9 mouse cellular contexts compared by ENCODE assay signal in genomic region chr13:34134276-34134675, GRCm38 (mm10). TPM values are rescaled to one million over a fixed set of nuclear protein-coding genes. Genes with fewer than 3 reads are reported as not detected.
DNase-seq lines count a peak whose midpoint lies in the region; ATAC-seq and TF ChIP-seq lines count a peak whose summit lies in the region.
"Had no signal": no experiment of that assay in that cellular context is flagged by ENCODE, and none has a peak within 500 bp of the region (broad histone marks: within the 10 kb centered on the region; RNA-seq: fewer than 3 reads in every experiment).

No protein-coding gene starts in this region.

- H3K4me1 ChIP-seq in heart, embryonic 10.5 days = peaks cover 33% of the 10 kb centered on the region
- H3K4me1 ChIP-seq in lung, postnatal 0 days (ENCODE audit: insufficient read depth, low read depth, low read length) = 0 out of 2 replicates have a peak, but pooled peaks cover 10% of the 10 kb centered on the region

- no peaks in the 10 kb centered on the region for H3K36me3 ChIP-seq in heart, embryonic 10.5 days
- no peaks in the 10 kb centered on the region for H3K36me3 ChIP-seq in lung, postnatal 0 days (ENCODE audit: insufficient read depth, low read length)

- WGBS in heart, embryonic 10.5 days = 67% methylated on average over 7 of the region's 7 CpGs
- WGBS in lung, postnatal 0 days = 78% methylated on average over 7 of the region's 7 CpGs

- peak; percentile 7 for DNase-seq in retina, postnatal 1 day
- no peak for DNase-seq in retina, embryonic 14.5 days (ENCODE audit: low spot score)
- peak; percentile 65 to 82 for DNase-seq in frontal cortex, postnatal 36 days (ENCODE audit: low spot score in 2 of 2)
- DNase-seq in left cerebral cortex, postnatal 36 days (ENCODE audit: low spot score in 2 of 2) = peak; percentile 60 to 71
- peak; percentile 61 to 85 for DNase-seq in right cerebral cortex, postnatal 36 days (ENCODE audit: low spot score in 2 of 2)
- DNase-seq in heart, embryonic 10.5 days (ENCODE audit: low spot score) = no peak
- no peak for DNase-seq in adrenal gland, adult 18-20 months (ENCODE audit: low spot score in 2 of 2)
- DNase-seq in lung, postnatal 0 days (ENCODE audit: low spot score) = no peak
- DNase-seq: thymus, postnatal 4 days had no signal

- H3K9ac ChIP-seq in lung, postnatal 0 days (replicated peaks; ENCODE audit: low read depth) = no peak overlapping the region

- H3K27me3 ChIP-seq in heart, embryonic 10.5 days (ENCODE audit: insufficient read depth, poor library complexity, severe bottlenecking) = peaks cover 16% of the 10 kb centered on the region; the same call in 1 of the 2 replicates
- H3K27me3 ChIP-seq in lung, postnatal 0 days (replicated peaks; ENCODE audit: insufficient read depth, low read length) = peaks cover 9% of the 10 kb centered on the region; the same call in 1 of the 2 replicates

- no peak for TF ChIP-seq EP300 in lung, postnatal 0 days (IDR thresholded peaks at IDR 0.05)

- H3K4me3 ChIP-seq in heart, embryonic 10.5 days = no peak overlapping the region
- H3K4me3 ChIP-seq in lung, postnatal 0 days (ENCODE audit: low read depth, low read length) = no peak overlapping the region

- intact Hi-C loops in left cerebral cortex, postnatal 36 days (cut with DNase I) = loop anchor here (1.0 kb wide), 1 partner anchor 38 kb away; no protein-coding TSS in a partner anchor

- no peak overlapping the region for H3K27ac ChIP-seq in heart, embryonic 10.5 days
- no peak overlapping the region for H3K27ac ChIP-seq in lung, postnatal 0 days (ENCODE audit: low read length)

- no peaks in the 10 kb centered on the region for H3K9me3 ChIP-seq in heart, embryonic 10.5 days
- no peaks in the 10 kb centered on the region for H3K9me3 ChIP-seq in lung, postnatal 0 days (ENCODE audit: low read length)

- H3K4me2 ChIP-seq in lung, postnatal 0 days (replicated peaks; ENCODE audit: low read depth, low read length) = no peak overlapping the region

- no peak for ATAC-seq in lung, postnatal 0 days

- TF ChIP-seq CTCF in lung, postnatal 0 days (IDR thresholded peaks at IDR 0.05) = no peak

RNA-seq across cellular contexts. Expression of gene Tubb2b, which starts 4.0 kb away (rescaled TPM):
- total RNA-seq in left cerebral cortex, postnatal 36 days (2021) = 100 to 1,000 TPM; 174 to 183 TPM
- polyA plus RNA-seq in heart, embryonic 10.5 days (2016; fragmentation: Nextera tagmentation; extraction: Ambion mirVana) = 18.8 and 30.7 TPM in 2 replicates
- 1 to 10 TPM; 1.0 to 2.9 TPM for total RNA-seq in adrenal gland, adult 18-20 months (2021)
- 6.0 and 7.5 TPM in 2 replicates for polyA plus RNA-seq in lung, postnatal 0 days (2015; fragmentation: Nextera tagmentation; extraction: Ambion mirVana)

RNA-seq across cellular contexts. Expression of gene Psmg4, which starts 28.5 kb away (rescaled TPM):
- total RNA-seq in left cerebral cortex, postnatal 36 days (2021) = 10 to 100 TPM; 19.4 to 20.5 TPM
- polyA plus RNA-seq in heart, embryonic 10.5 days (2016; fragmentation: Nextera tagmentation; extraction: Ambion mirVana) = 66.6 and 70.3 TPM in 2 replicates
- 10 to 100 TPM; 30.3 to 35.0 TPM for total RNA-seq in adrenal gland, adult 18-20 months (2021)
- polyA plus RNA-seq in lung, postnatal 0 days (2015; fragmentation: Nextera tagmentation; extraction: Ambion mirVana) = 50.1 and 50.2 TPM in 2 replicates

RNA-seq across cellular contexts. Expression of gene Tubb2a, which starts 56.5 kb away (rescaled TPM):
- 100 to 1,000 TPM; 839 to 952 TPM for total RNA-seq in left cerebral cortex, postnatal 36 days (2021)
- polyA plus RNA-seq in heart, embryonic 10.5 days (2016; fragmentation: Nextera tagmentation; extraction: Ambion mirVana) = 99.4 and 115 TPM in 2 replicates
- total RNA-seq in adrenal gland, adult 18-20 months (2021) = 10 to 100 TPM; 35.1 to 85.9 TPM
- polyA plus RNA-seq in lung, postnatal 0 days (2015; fragmentation: Nextera tagmentation; extraction: Ambion mirVana) = 152 and 167 TPM in 2 replicates

Comparison
In these comparisons a context has a peak if more than half of its experiments do, and no peak if none do; other contexts are left out.
1. DNase-seq: peak in retina, postnatal 1 day (single experiment), frontal cortex, postnatal 36 days (2 of 2), left cerebral cortex, postnatal 36 days (2 of 2) and right cerebral cortex, postnatal 36 days (2 of 2); none in retina, embryonic 14.5 days (single experiment), heart, embryonic 10.5 days (single experiment), adrenal gland, adult 18-20 months (0 of 2) and lung, postnatal 0 days (single experiment).
2. RNA of gene Tubb2b, which starts 4.0 kb away (total RNA-seq): 174 to 183 TPM in left cerebral cortex, postnatal 36 days; 1.0 to 2.9 TPM in adrenal gland, adult 18-20 months; every median in the first group is over 10 times any median in the second.
3. RNA of gene Tubb2a, which starts 56.5 kb away (total RNA-seq): 839 to 952 TPM in left cerebral cortex, postnatal 36 days; 35.1 to 85.9 TPM in adrenal gland, adult 18-20 months; every median in the first group is over 4 times any median in the second.